In the genomic region with DNA sequence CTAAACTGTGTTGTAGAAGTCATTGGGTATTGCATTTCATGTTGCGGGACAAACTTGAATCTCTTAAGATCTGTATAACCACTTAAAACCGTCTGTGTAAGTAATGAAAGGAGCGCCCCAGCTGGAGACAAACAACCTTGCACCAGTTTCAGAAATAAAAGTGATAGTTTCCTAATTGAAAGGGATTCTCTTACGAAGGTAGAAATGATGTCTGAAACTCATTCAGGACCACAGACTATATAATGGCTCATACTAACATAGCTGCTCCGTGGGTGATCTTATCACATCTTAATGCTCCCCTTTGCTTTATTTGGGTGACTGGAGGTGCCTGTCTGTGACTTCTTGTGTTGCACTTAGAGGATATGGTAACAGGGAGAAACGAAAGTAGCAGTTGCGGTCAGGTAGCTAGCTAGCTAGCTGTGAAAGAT, we compare ENCODE assay signal across 8 mouse cellular contexts. TPM values are rescaled to one million over a fixed set of nuclear protein-coding genes. Genes with fewer than 3 reads are reported as not detected.
A peak's percentile ranks its signal among the peaks of the same experiment; 100 is the strongest.
DNase-seq lines count a peak whose midpoint lies in the region; ATAC-seq and TF ChIP-seq lines count a peak whose summit lies in the region.

No protein-coding gene starts in this region.

- no peak for TF ChIP-seq POLR2A in myocyte (IDR thresholded peaks at IDR 0.05; ENCODE audit: insufficient read length, low read depth)

- no peak for DNase-seq in heart, postnatal 36 days
- peak; percentile 37 for DNase-seq in Muller cell, postnatal 12 days (ENCODE audit: inconsistent ontology term)
- peak; percentile 25 for DNase-seq in kidney, postnatal 14 days
- no peak for DNase-seq in left cerebral cortex, postnatal 36 days (ENCODE audit: low spot score in 2 of 2)
- no peak for DNase-seq in gastrocnemius, postnatal 25 days

- no peaks in the 10 kb centered on the region for H3K36me3 ChIP-seq in heart, embryonic 11.5 days (ENCODE audit: control insufficient read depth, insufficient read depth, low read length)
- no peaks in the 10 kb centered on the region for H3K36me3 ChIP-seq in forebrain, embryonic 16.5 days (ENCODE audit: control insufficient read depth, insufficient read depth)
- no peaks in the 10 kb centered on the region for H3K36me3 ChIP-seq in myocyte (ENCODE audit: control insufficient read depth, insufficient read depth)

- no peak for ATAC-seq in heart, embryonic 11.5 days (replicated peaks; ENCODE audit: insufficient number of reproducible peaks, low FRiP score, low TSS enrichment)
- ATAC-seq in forebrain, embryonic 16.5 days, result no peak

- H3K27me3 ChIP-seq in heart, embryonic 11.5 days (ENCODE audit: control insufficient read depth, insufficient read depth, low read length), result no peaks in the 10 kb centered on the region
- H3K27me3 ChIP-seq in forebrain, embryonic 16.5 days (replicated peaks; ENCODE audit: control insufficient read depth, insufficient read depth, low read length), result no peaks in the 10 kb centered on the region
- H3K27me3 ChIP-seq in myocyte (ENCODE audit: control insufficient read depth, insufficient read depth, insufficient read length), result no peaks in the 10 kb centered on the region

- H3K27ac ChIP-seq in heart, embryonic 11.5 days (ENCODE audit: low read depth, low read length), result no peak overlapping the region
- H3K27ac ChIP-seq in forebrain, embryonic 16.5 days (ENCODE audit: low read length), result no peak overlapping the region

- peak overlapping the region; percentile 87 for H3K4me2 ChIP-seq in heart, embryonic 11.5 days
- H3K4me2 ChIP-seq in forebrain, embryonic 16.5 days (ENCODE audit: low read length), result peak overlapping the region; percentile 77
- peak overlapping the region; percentile 89 for H3K4me2 ChIP-seq in myocyte (ENCODE audit: low read depth)

- intact Hi-C loops in heart, postnatal 36 days (cut with DNase I), result loop anchor here (5.0 kb wide), 3 partner anchors 190 to 365 kb away; partner anchors contain the start of gene Fam13a
- intact Hi-C loops in left cerebral cortex, postnatal 36 days (cut with DNase I), result loop anchor here (10.0 kb wide), 1 partner anchor 102 kb away; no protein-coding TSS in a partner anchor

- H3K9me3 ChIP-seq in heart, embryonic 11.5 days (replicated peaks; ENCODE audit: control insufficient read depth, low read length), result no peaks in the 10 kb centered on the region
- no peaks in the 10 kb centered on the region for H3K9me3 ChIP-seq in forebrain, embryonic 16.5 days (ENCODE audit: control insufficient read depth, low read length)

- 41% methylated on average over 7 of the region's 7 CpGs for WGBS in heart, embryonic 11.5 days (ENCODE audit: insufficient replicate concordance)
- WGBS in forebrain, embryonic 16.5 days, result 28% methylated on average over 7 of the region's 7 CpGs

- no peaks in the 10 kb centered on the region; the same call in 1 of the 2 replicates for H3K4me1 ChIP-seq in heart, embryonic 11.5 days (ENCODE audit: control insufficient read depth, insufficient read depth, low read length)
- H3K4me1 ChIP-seq in forebrain, embryonic 16.5 days (replicated peaks; ENCODE audit: control insufficient read depth, insufficient read depth, low read length), result peaks cover 27% of the 10 kb centered on the region

- H3K9ac ChIP-seq in heart, embryonic 11.5 days (ENCODE audit: low read depth, low read length), result no peak overlapping the region
- H3K9ac ChIP-seq in forebrain, embryonic 16.5 days (replicated peaks; ENCODE audit: low read depth, low read length), result no peak overlapping the region

- H3ac ChIP-seq in myocyte (ENCODE audit: control insufficient read depth, insufficient read length), result no peak overlapping the region

- peak overlapping the region; percentile 83 for H3K4me3 ChIP-seq in heart, embryonic 11.5 days (ENCODE audit: low read depth, low read length)
- peak overlapping the region; percentile 88 for H3K4me3 ChIP-seq in forebrain, embryonic 16.5 days (replicated peaks; ENCODE audit: low read length)
- H3K4me3 ChIP-seq in myocyte, result peak overlapping the region; percentile 30

- H3K79me2 ChIP-seq in myocyte (ENCODE audit: control insufficient read depth, insufficient read depth), result no peaks in the 10 kb centered on the region

TF ChIP-seq in myocyte, 11 proteins besides CTCF, POLR2A, EP300 and RAD21:
- TF ChIP-seq TCF12 (IDR thresholded peaks at IDR 0.05; ENCODE audit: insufficient read depth, poor library complexity, severe bottlenecking) (no peak), REST (IDR thresholded peaks at IDR 0.05; ENCODE audit: insufficient read depth, insufficient read length) (no peak), CEBPB (IDR thresholded peaks at IDR 0.05; ENCODE audit: insufficient read depth, poor library complexity, severe bottlenecking) (no peak)

RNA-seq across cellular contexts. Expression of gene Herc3, which starts 1.3 kb away (rescaled TPM):
- 18.5 and 20.7 TPM in 2 replicates for polyA plus RNA-seq in heart, embryonic 11.5 days (2014; fragmentation: Nextera tagmentation; extraction: Ambion mirVana)
- 10 to 100 TPM; 28.7 to 61.1 TPM for total RNA-seq in heart, postnatal 36 days (2021)
- 24.9 and 29.2 TPM in 2 replicates for polyA plus RNA-seq in forebrain, embryonic 16.5 days (2015; fragmentation: Nextera tagmentation; extraction: Ambion mirVana)
- 4.5 TPM for polyA plus RNA-seq in myocyte (2012; fragmentation: generic; extraction: Trizol)
- total RNA-seq in left cerebral cortex, postnatal 36 days (2021), result 100 to 1,000 TPM; 176 to 274 TPM
- total RNA-seq in gastrocnemius, postnatal 25 days (2021), result 10 to 100 TPM; 30.2 to 51.7 TPM

Comparison
In these comparisons a context has a peak if more than half of its experiments do, and no peak if none do; other contexts are left out.
1. H3K4me3 ChIP-seq: peak in every context shown above with its lines; median percentile 88 in forebrain, embryonic 16.5 days; 83 in heart, embryonic 11.5 days; 30 in myocyte.
2. DNase-seq: peak in Muller cell, postnatal 12 days (single experiment) and kidney, postnatal 14 days (single experiment); none in heart, postnatal 36 days (0 of 2), left cerebral cortex, postnatal 36 days (0 of 2) and gastrocnemius, postnatal 25 days (single experiment).
3. Peak in every context shown above with its lines, with median percentiles within 50 percentile points of each other: H3K4me2 ChIP-seq.